Mouse (Mus musculus) stomach, postnatal 0 days (tissue): ENCODE results near the gene Ccdc163.

Experiments
- CTCF ChIP-seq: IDR thresholded peaks from 2 replicates; pipeline ENCODE4 v1.5.1; 2016; ENCODE audit warnings: antibody characterized with exemption, low read depth, mild to moderate bottlenecking, moderate library complexity
- EP300 ChIP-seq: optimal IDR thresholded peaks from 2 replicates; pipeline ENCODE3; 2016; ENCODE audit warnings: antibody characterized with exemption

DNA sequence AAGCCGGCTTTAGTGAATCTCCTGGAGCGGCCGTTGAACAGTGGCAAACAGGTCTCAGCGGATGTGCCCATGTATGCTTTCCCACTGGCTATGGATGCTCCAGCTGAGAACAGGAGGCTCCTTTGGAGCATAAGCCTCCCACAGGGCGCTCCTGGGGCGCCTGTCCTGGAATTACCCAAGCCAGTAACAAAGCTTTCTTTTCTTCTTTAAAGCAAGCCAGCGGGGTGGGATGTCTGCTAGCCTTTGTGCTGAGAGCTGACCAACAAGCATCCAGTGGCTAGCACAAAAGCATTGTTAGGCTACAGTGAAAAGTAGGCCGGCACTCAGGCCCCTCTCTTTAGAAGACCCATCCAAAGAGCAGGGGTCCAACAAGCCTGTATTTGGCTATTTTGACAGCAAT lies 73.9 kb downstream of the Ccdc163 start:
- no peak for TF ChIP-seq EP300
- TF ChIP-seq CTCF = no peak
